Mouse (Mus musculus) hindbrain, embryonic 16.5 days (tissue): ENCODE data around the gene Rasgrf1. TPM values are rescaled to one million over a fixed set of nuclear protein-coding genes. Genes with fewer than 3 reads are reported as not detected.

Source experiments
- ATAC-seq: fragments of 200-750 bp; cut with Nextera tagmentation; 2 replicates; pipeline ENCODE4 v1.8.0; 2017; ENCODE audit warnings: moderate TSS enrichment, moderate library complexity
- H3K27ac ChIP-seq: fragments of 300-500 bp; sonication (generic); 2 replicates; pipeline ENCODE4 v1.5.1; 2014; ENCODE audit warnings: low read depth, mild to moderate bottlenecking, control low read depth, low read length, moderate library complexity
- H3K27me3 ChIP-seq: fragments of 300-500 bp; sonication (generic); replicated peaks from 2 replicates; pipeline ENCODE4 v1.6.1; 2014; ENCODE audit warnings: low read length; ENCODE audit not compliant: control insufficient read depth, insufficient read depth
- H3K36me3 ChIP-seq: fragments of 300-500 bp; sonication (generic); 2 replicates; pipeline ENCODE4 v1.6.1; 2014; ENCODE audit warnings: mild to moderate bottlenecking, low read length, moderate library complexity, mixed read lengths; ENCODE audit not compliant: control insufficient read depth, insufficient read depth
- H3K4me1 ChIP-seq: fragments of 300-500 bp; sonication (generic); 2 replicates; pipeline ENCODE4 v1.6.1; 2014; ENCODE audit warnings: low read depth, low read length; ENCODE audit not compliant: control insufficient read depth, insufficient read depth
- H3K4me2 ChIP-seq: fragments of 300-500 bp; sonication (generic); 2 replicates; pipeline ENCODE4 v1.6.1; 2014; ENCODE audit warnings: mild to moderate bottlenecking, low read length, control low read depth, moderate library complexity
- H3K4me3 ChIP-seq: fragments of 300-500 bp; sonication (generic); 2 replicates; pipeline ENCODE4 v1.5.1; 2014; ENCODE audit warnings: mild to moderate bottlenecking, low read length, control low read depth, moderate library complexity
- H3K9ac ChIP-seq: fragments of 300-500 bp; sonication (generic); 2 replicates; pipeline ENCODE4 v1.6.1; 2014; ENCODE audit warnings: low read depth, mild to moderate bottlenecking, control low read depth, low read length, moderate library complexity
- H3K9me3 ChIP-seq: fragments of 300-500 bp; sonication (generic); 2 replicates; pipeline ENCODE4 v1.6.1; 2014; ENCODE audit warnings: mild to moderate bottlenecking, low read length, moderate library complexity; ENCODE audit not compliant: control insufficient read depth
- WGBS: fragments of 180-500 bp; shearing (Covaris S2); extraction: QIAGEN DNeasy Blood & Tissue Kit; methylation state at CpG from one replicate; pipeline ENCODE4 v1.1.7; 2014; 5-methylcytosine and 5-hydroxymethylcytosine counted together
- polyA plus RNA-seq: library from polyadenylated mRNA; unstranded; fragments of >200 nt; fragmentation: Nextera tagmentation; extraction: Ambion mirVana; gene quantifications from 2 replicates; pipeline ENCODE4 v1.2.1, GENCODE M21; 2015

Rasgrf1 gene
- polyA plus RNA-seq, 1 experiment from 2014 or later = 19.1 TPM

DNA sequence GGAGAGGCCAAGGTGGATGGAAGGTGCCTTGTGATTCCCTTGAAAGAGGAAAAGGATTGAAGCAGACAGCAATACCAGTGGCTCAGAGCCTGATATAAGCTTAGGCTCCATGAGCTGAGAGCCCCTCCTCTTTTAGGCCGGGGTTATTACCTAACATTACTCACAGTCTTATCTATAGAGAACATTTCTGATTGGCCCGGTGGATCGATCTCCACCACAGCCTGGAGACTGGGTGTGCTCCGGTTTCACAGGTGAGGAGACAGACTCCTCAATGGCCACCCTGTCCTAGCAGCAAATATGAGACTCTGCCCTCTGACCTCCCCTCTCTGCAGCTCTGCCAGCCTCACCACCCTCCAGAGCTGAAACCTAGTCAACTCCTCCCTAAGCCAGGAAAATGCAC is 3.4 kb downstream of the Rasgrf1 start:
- Histone ChIP-seq H3K27me3 (peaks cover 26% of the 10 kb centered on the region), H3K36me3 (no peaks in the 10 kb centered on the region), H3K4me2 (no peak overlapping the region), H3K9me3 (no peaks in the 10 kb centered on the region), H3K27ac (no peak overlapping the region), H3K4me1 (peaks cover 19% of the 10 kb centered on the region; the same call in 1 of the 2 replicates), H3K4me3 (no peak overlapping the region), H3K9ac (no peak overlapping the region)
- ATAC-seq = no peak
- 79% methylated on average over 4 of the region's 4 CpGs for WGBS

DNA sequence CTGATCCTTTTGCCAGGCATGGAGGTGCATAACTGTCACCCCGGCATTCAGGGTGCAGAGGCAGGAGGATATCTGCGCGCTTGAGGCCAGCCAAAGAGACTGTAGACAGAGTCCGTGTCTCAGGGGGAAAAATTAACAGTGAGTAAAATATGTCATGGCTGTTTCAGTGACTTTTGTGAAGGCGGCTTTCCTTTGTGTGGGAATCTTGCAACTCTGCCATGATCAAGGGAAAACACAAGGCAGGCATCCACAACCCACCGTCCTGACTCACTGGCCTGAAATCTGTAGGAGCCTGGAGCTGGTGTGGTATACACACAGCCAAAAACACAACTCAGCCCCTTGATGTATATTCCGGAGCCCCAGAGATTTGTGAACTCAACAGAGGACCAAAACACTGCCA is 6.8 kb downstream of the Rasgrf1 start:
- Histone ChIP-seq H3K4me1 (no peaks in the 10 kb centered on the region), H3K27ac (no peak overlapping the region), H3K27me3 (peaks cover 14% of the 10 kb centered on the region), H3K9ac (no peak overlapping the region), H3K4me3 (no peak overlapping the region), H3K9me3 (no peaks in the 10 kb centered on the region), H3K4me2 (no peak overlapping the region), H3K36me3 (no peaks in the 10 kb centered on the region)
- ATAC-seq = no peak
- WGBS = 89% methylated on average over 7 of the region's 7 CpGs

DNA sequence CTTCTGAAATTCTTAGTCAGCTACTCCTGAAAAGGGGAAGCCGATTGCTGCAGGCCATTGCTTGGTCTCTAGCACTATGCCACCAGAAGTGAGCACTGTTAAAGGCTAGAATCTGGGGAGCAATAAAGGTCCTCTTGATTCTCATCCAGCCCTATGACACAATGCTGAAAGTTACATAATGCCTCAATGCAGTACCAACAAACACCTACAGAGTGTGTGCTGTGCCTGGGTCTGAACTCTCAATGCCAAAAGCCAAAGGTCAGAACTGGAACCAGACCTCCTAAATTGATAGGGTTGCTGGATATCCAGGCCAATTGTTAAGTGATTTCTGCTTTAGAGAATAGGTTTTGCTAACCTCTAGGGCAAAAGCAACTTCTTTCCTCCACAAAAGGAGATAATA is 7.7 kb downstream of the Rasgrf1 start:
- Histone ChIP-seq H3K9me3 (no peaks in the 10 kb centered on the region), H3K27ac (no peak overlapping the region), H3K36me3 (no peaks in the 10 kb centered on the region), H3K27me3 (peaks cover 5% of the 10 kb centered on the region), H3K4me3 (no peak overlapping the region), H3K9ac (no peak overlapping the region), H3K4me1 (no peaks in the 10 kb centered on the region), H3K4me2 (no peak overlapping the region)
- ATAC-seq = no peak
- 85% methylated on average over 1 of the region's 1 CpGs for WGBS

GRCm38 (mm10) chr9:89918832-89919231 is 9.1 kb downstream of the Rasgrf1 start:
- no peak overlapping the region for H3K4me2 ChIP-seq
- H3K27me3 ChIP-seq = no peaks in the 10 kb centered on the region
- no peaks in the 10 kb centered on the region for H3K36me3 ChIP-seq
- no peak overlapping the region for H3K4me3 ChIP-seq
- no peak for ATAC-seq
- no peaks in the 10 kb centered on the region for H3K9me3 ChIP-seq
- H3K27ac ChIP-seq = no peak overlapping the region
- no peak overlapping the region for H3K9ac ChIP-seq
- 67% methylated on average over 5 of the region's 5 CpGs for WGBS
- no peaks in the 10 kb centered on the region for H3K4me1 ChIP-seq

DNA sequence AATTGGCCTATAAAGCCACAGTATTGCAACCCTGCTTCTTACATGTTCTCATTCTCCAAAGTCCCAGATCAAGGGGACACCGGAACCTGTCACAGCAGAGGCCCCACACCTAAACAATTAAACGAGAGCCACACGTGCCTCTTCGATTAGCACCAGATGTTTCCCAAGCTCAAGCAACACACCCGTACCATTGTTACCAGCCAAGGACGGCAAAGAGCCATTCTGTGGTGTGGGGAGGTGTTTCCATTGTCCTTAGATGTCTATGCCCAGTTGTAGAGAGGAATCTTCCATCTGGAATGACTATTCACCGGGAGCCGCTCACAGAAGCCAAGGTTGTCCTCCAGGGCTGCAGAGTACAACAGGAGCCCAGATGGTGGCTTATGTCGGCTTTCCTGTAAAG is 11.4 kb downstream of the Rasgrf1 start:
- peaks cover 2% of the 10 kb centered on the region; the same call in 1 of the 2 replicates for H3K9me3 ChIP-seq
- WGBS = 72% methylated on average over 9 of the region's 9 CpGs
- no peaks in the 10 kb centered on the region for H3K36me3 ChIP-seq
- H3K27me3 ChIP-seq = no peaks in the 10 kb centered on the region
- no peak for ATAC-seq
- H3K4me2 ChIP-seq = no peak overlapping the region
- H3K9ac ChIP-seq = no peak overlapping the region
- no peak overlapping the region for H3K4me3 ChIP-seq
- H3K4me1 ChIP-seq = no peaks in the 10 kb centered on the region
- H3K27ac ChIP-seq = no peak overlapping the region

GRCm38 (mm10) chr9:89922666-89923065 is 13.0 kb downstream of the Rasgrf1 start:
- Histone ChIP-seq H3K9ac (no peak overlapping the region), H3K27ac (no peak overlapping the region), H3K4me3 (no peak overlapping the region), H3K4me2 (no peak overlapping the region), H3K4me1 (no peaks in the 10 kb centered on the region), H3K27me3 (no peaks in the 10 kb centered on the region), H3K9me3 (peaks cover 2% of the 10 kb centered on the region; the same call in 1 of the 2 replicates), H3K36me3 (no peaks in the 10 kb centered on the region)
- 92% methylated on average over 1 of the region's 1 CpGs for WGBS
- no peak for ATAC-seq

- Histone ChIP-seq H3K27ac (no peak overlapping the region), H3K4me3 (no peak overlapping the region), H3K4me2 (no peak overlapping the region), H3K27me3 (no peaks in the 10 kb centered on the region), H3K9me3 (peaks cover 3% of the 10 kb centered on the region; the same call in 1 of the 2 replicates), H3K36me3 (no peaks in the 10 kb centered on the region), H3K4me1 (no peaks in the 10 kb centered on the region), H3K9ac (no peak overlapping the region)
- 81% methylated on average over 1 of the region's 1 CpGs for WGBS
- ATAC-seq = no peak; the same call in 1 of the 2 replicates
Observed at GRCm38 (mm10) chr9:89924836-89925235, 15.1 kb downstream of the Rasgrf1 start.

GRCm38 (mm10) chr9:89928497-89928896 is 18.8 kb downstream of the Rasgrf1 start:
- no peak for ATAC-seq
- Histone ChIP-seq H3K36me3 (no peaks in the 10 kb centered on the region), H3K27ac (no peak overlapping the region), H3K4me1 (no peaks in the 10 kb centered on the region), H3K4me2 (no peak overlapping the region), H3K27me3 (no peaks in the 10 kb centered on the region), H3K9me3 (peaks cover 4% of the 10 kb centered on the region; the same call in 1 of the 2 replicates), H3K9ac (no peak overlapping the region), H3K4me3 (no peak overlapping the region)

- Histone ChIP-seq H3K27ac (no peak overlapping the region), H3K9ac (no peak overlapping the region), H3K36me3 (no peaks in the 10 kb centered on the region), H3K4me3 (no peak overlapping the region), H3K27me3 (no peaks in the 10 kb centered on the region), H3K9me3 (no peaks in the 10 kb centered on the region), H3K4me2 (no peak overlapping the region), H3K4me1 (no peaks in the 10 kb centered on the region)
- WGBS = 73% methylated on average over 1 of the region's 1 CpGs
- ATAC-seq = no peak
Observed at GRCm38 (mm10) chr9:89940428-89940827, 30.7 kb downstream of the Rasgrf1 start.

- no peak for ATAC-seq
- Histone ChIP-seq H3K27me3 (no peaks in the 10 kb centered on the region), H3K4me3 (no peak overlapping the region), H3K4me2 (no peak overlapping the region), H3K36me3 (no peaks in the 10 kb centered on the region), H3K27ac (no peak overlapping the region), H3K4me1 (no peaks in the 10 kb centered on the region), H3K9me3 (no peaks in the 10 kb centered on the region), H3K9ac (no peak overlapping the region)
- WGBS = 96% methylated on average over 9 of the region's 9 CpGs
Observed at GRCm38 (mm10) chr9:89946830-89947229, 37.1 kb downstream of the Rasgrf1 start.
